Mouse (Mus musculus) spleen, embryonic (tissue): Measurements from ENCODE around the gene Acsl1.

ENCODE experiments used
- CTCF ChIA-PET: fragments of 350-600 bp; sonication (Branson Sonifier 250); formaldehyde crosslinking; loops from one replicate; lab custom pipeline; 2022; lab: Charles Lee

Acsl1 gene

GRCm38 (mm10) chr8:46475404-46475803, 4.6 kb downstream of the Acsl1 start:
- CTCF ChIA-PET = no interaction called here

- CTCF ChIA-PET = no interaction called here
Observed at GRCm38 (mm10) chr8:46475942-46476341, 5.1 kb downstream of the Acsl1 start.

- CTCF ChIA-PET = no interaction called here
Observed at GRCm38 (mm10) chr8:46477747-46478458, 7.1 kb downstream of the Acsl1 start.

GRCm38 (mm10) chr8:46478783-46479182, 7.9 kb downstream of the Acsl1 start:
- CTCF ChIA-PET = no interaction called here

- CTCF ChIA-PET = no interaction called here
Observed at GRCm38 (mm10) chr8:46479794-46480532, 9.1 kb downstream of the Acsl1 start.

- CTCF ChIA-PET = interaction anchor here (0.7 kb wide), 1 partner anchor 168 kb away, joined by 6 read pairs; no protein-coding TSS in a partner anchor
Observed at GRCm38 (mm10) chr8:46480533-46480900, 9.7 kb downstream of the Acsl1 start.

- CTCF ChIA-PET = no interaction called here
Observed at GRCm38 (mm10) chr8:46482771-46483170, 11.9 kb downstream of the Acsl1 start.

GRCm38 (mm10) chr8:46483247-46483646, 12.4 kb downstream of the Acsl1 start:
- CTCF ChIA-PET = no interaction called here

GRCm38 (mm10) chr8:46484077-46484476, 13.2 kb downstream of the Acsl1 start:
- CTCF ChIA-PET = no interaction called here

GRCm38 (mm10) chr8:46484931-46485463, 14.2 kb downstream of the Acsl1 start:
- CTCF ChIA-PET = interaction anchor here (0.5 kb wide), 1 partner anchor 26 kb away, joined by 3 read pairs; no protein-coding TSS in a partner anchor

GRCm38 (mm10) chr8:46488085-46488561, 17.3 kb downstream of the Acsl1 start:
- CTCF ChIA-PET = interaction anchor here (0.5 to 0.6 kb wide), 5 partner anchors 91 to 1934 kb away, joined by 3 to 5 read pairs (median 3); no protein-coding TSS in a partner anchor

GRCm38 (mm10) chr8:46489196-46489595, 18.4 kb downstream of the Acsl1 start:
- CTCF ChIA-PET = no interaction called here

- CTCF ChIA-PET = interaction anchor here (0.5 kb wide), 1 partner anchor 21 kb away, joined by 3 read pairs; no protein-coding TSS in a partner anchor
Observed at GRCm38 (mm10) chr8:46490250-46490649, 19.4 kb downstream of the Acsl1 start.

GRCm38 (mm10) chr8:46490821-46491220, 20.0 kb downstream of the Acsl1 start:
- CTCF ChIA-PET = interaction anchor here (0.5 kb wide), 1 partner anchor 21 kb away, joined by 3 read pairs; no protein-coding TSS in a partner anchor

GRCm38 (mm10) chr8:46493495-46494170, 22.8 kb downstream of the Acsl1 start:
- CTCF ChIA-PET = interaction anchor here (0.5 kb wide), 1 partner anchor 49 kb away, joined by 3 read pairs; no protein-coding TSS in a partner anchor

GRCm38 (mm10) chr8:46496852-46497251, 26.0 kb downstream of the Acsl1 start:
- CTCF ChIA-PET = no interaction called here

- CTCF ChIA-PET = no interaction called here
Observed at GRCm38 (mm10) chr8:46497314-46498011, 26.6 kb downstream of the Acsl1 start.

GRCm38 (mm10) chr8:46499376-46500061, 28.7 kb downstream of the Acsl1 start:
- CTCF ChIA-PET = no interaction called here

GRCm38 (mm10) chr8:46502333-46503071, 31.7 kb downstream of the Acsl1 start:
- CTCF ChIA-PET = no interaction called here
